8 mouse cellular contexts compared by ENCODE assay signal in the genomic region with DNA sequence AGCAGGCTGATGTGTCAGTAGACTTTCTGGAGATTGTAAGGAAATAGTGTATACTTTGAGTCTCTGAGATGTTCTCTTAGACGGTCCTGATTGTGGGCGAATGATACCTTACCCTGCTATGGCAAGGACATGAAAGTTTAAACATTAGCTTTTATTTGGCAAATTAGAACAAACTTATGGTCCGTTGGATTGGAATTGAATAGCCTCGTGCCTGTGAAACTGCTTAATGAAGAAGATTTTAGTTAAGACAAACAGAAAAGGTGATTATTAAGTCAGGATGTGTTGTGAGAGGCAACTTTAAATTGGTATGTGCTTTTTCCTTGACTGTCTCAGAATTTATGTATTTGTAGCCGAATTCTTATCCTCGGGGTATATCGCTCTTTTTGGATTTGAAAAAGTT. TPM values are rescaled to one million over a fixed set of nuclear protein-coding genes. Genes with fewer than 3 reads are reported as not detected.
DNase-seq lines count a peak whose midpoint lies in the region; ATAC-seq and TF ChIP-seq lines count a peak whose summit lies in the region.
"Not testable (repeated sequence)": the region's sequence is repeated elsewhere in the genome, so short reads cannot be mapped to it uniquely, and the experiment has no call there.
"Had no signal": no experiment of that assay in that cellular context is flagged by ENCODE, and none has a peak within 500 bp of the region (broad histone marks: within the 10 kb centered on the region; RNA-seq: fewer than 3 reads in every experiment).

No protein-coding gene starts in this region.

- H3K4me3 ChIP-seq in CH12.LX (replicated peaks in 1 of 3; ENCODE audit: low read depth in 2 of 3, low read length in 2 of 3, poor library complexity in 1 of 3): peak overlapping the region in 1 of 3 experiments; percentile 4
- not testable (repeated sequence) for H3K4me3 ChIP-seq in forebrain, embryonic 16.5 days (replicated peaks; ENCODE audit: low read length); heart, embryonic 14.5 days (ENCODE audit: control insufficient read depth in 1 of 2, insufficient read depth in 1 of 2, low read depth in 1 of 2, low read length in 2 of 2); hindbrain, embryonic 14.5 days (replicated peaks; ENCODE audit: low read length); midbrain, embryonic 15.5 days
- H3K4me3 ChIP-seq in liver, adult 2 months (ENCODE audit: insufficient read depth, low read depth, low read length): peak overlapping the region; percentile 30; the same call in 1 of the 2 replicates

- not testable (repeated sequence) for H3K4me1 ChIP-seq in CH12.LX (ENCODE audit: control insufficient read depth in 1 of 2, insufficient read depth in 2 of 2); forebrain, embryonic 16.5 days (replicated peaks; ENCODE audit: control insufficient read depth, insufficient read depth, low read length); heart, embryonic 14.5 days (ENCODE audit: control insufficient read depth in 2 of 2, insufficient read depth in 2 of 2, low read length in 2 of 2); hindbrain, embryonic 14.5 days (replicated peaks; ENCODE audit: control insufficient read depth, insufficient read depth, low read length); liver, adult 2 months (ENCODE audit: control insufficient read depth, insufficient read depth, low read length); midbrain, embryonic 15.5 days

- ATAC-seq in forebrain, embryonic 16.5 days; heart, embryonic 14.5 days (ENCODE audit: insufficient number of reproducible peaks, insufficient read depth, low FRiP score, low read depth); hindbrain, embryonic 14.5 days (ENCODE audit: low FRiP score); midbrain, embryonic 15.5 days (replicated peaks): not testable (repeated sequence)

- not testable (repeated sequence) for H3K9me3 ChIP-seq in CH12.LX (replicated peaks; ENCODE audit: low read length); forebrain, embryonic 16.5 days (ENCODE audit: control insufficient read depth, low read length); heart, embryonic 14.5 days (ENCODE audit: control insufficient read depth, low read length); hindbrain, embryonic 14.5 days (ENCODE audit: control insufficient read depth, low read length); midbrain, embryonic 15.5 days

- 79% methylated on average over 6 of the region's 7 CpGs for WGBS in forebrain, embryonic 16.5 days
- 87% methylated on average over 7 of the region's 7 CpGs for WGBS in heart, embryonic 14.5 days
- 91% methylated on average over 6 of the region's 7 CpGs for WGBS in hindbrain, embryonic 14.5 days
- 40% methylated on average over 7 of the region's 7 CpGs for WGBS in liver, adult 2 months
- 92% methylated on average over 7 of the region's 7 CpGs for WGBS in midbrain, embryonic 15.5 days

- TF ChIP-seq POLR2A in CH12.LX (IDR thresholded peaks at IDR 0.05; ENCODE audit: low read depth, low read length); liver, adult 2 months (IDR thresholded peaks at IDR 0.05; ENCODE audit: extremely low read depth, insufficient read depth, low read length): not testable (repeated sequence)

- not testable (repeated sequence) for H3K27me3 ChIP-seq in CH12.LX (replicated peaks); forebrain, embryonic 16.5 days (replicated peaks; ENCODE audit: control insufficient read depth, insufficient read depth, low read length); heart, embryonic 14.5 days (ENCODE audit: control insufficient read depth, insufficient read depth, low read length); hindbrain, embryonic 14.5 days (ENCODE audit: control insufficient read depth, insufficient read depth, low read length); liver, adult 2 months (ENCODE audit: control insufficient read depth, insufficient read depth, low read length); midbrain, embryonic 15.5 days (replicated peaks)

- DNase-seq in CH12.LX (ENCODE audit: extremely low read depth); hindbrain, embryonic 14.5 days (ENCODE audit: low spot score): not testable (repeated sequence)
- peak; percentile 9 for DNase-seq in kidney, adult 9 months
- peak; percentile 68 for DNase-seq in liver, adult 2 months (ENCODE audit: extremely low read depth, low read depth, low spot score)

- H3K4me2 ChIP-seq in CH12.LX (ENCODE audit: insufficient read depth, low read depth, poor library complexity, severe bottlenecking): peak overlapping the region; percentile 36; the same call in 1 of the 2 replicates
- peak overlapping the region; percentile 26; the same call in 1 of the 2 replicates for H3K4me2 ChIP-seq in forebrain, embryonic 16.5 days (ENCODE audit: low read length)
- H3K4me2 ChIP-seq in heart, embryonic 14.5 days (ENCODE audit: low read length): peak overlapping the region; percentile 23
- peak overlapping the region; percentile 36 for H3K4me2 ChIP-seq in hindbrain, embryonic 14.5 days (replicated peaks)
- peak overlapping the region; percentile 18; the same call in 1 of the 2 replicates for H3K4me2 ChIP-seq in midbrain, embryonic 15.5 days

- not testable (repeated sequence) for TF ChIP-seq CTCF in CH12.LX (conservative IDR thresholded peaks at IDR 0.05 in 1 of 2, IDR thresholded peaks at IDR 0.05 in 1 of 2; ENCODE audit: low read depth in 2 of 2, low read length in 2 of 2); liver, adult 2 months (IDR thresholded peaks at IDR 0.05; ENCODE audit: low read depth, low read length)

- H3K36me3 ChIP-seq in CH12.LX (replicated peaks in 1 of 2; ENCODE audit: control insufficient read depth in 1 of 2, insufficient read depth in 1 of 2, low read length in 1 of 2); forebrain, embryonic 16.5 days (ENCODE audit: control insufficient read depth, insufficient read depth); heart, embryonic 14.5 days (ENCODE audit: control insufficient read depth, insufficient read depth, low read length); liver, adult 2 months (ENCODE audit: control insufficient read depth, insufficient read depth, low read length); midbrain, embryonic 15.5 days (replicated peaks): not testable (repeated sequence)
- peaks cover 11% of the 10 kb centered on the region for H3K36me3 ChIP-seq in hindbrain, embryonic 14.5 days (replicated peaks; ENCODE audit: control insufficient read depth, insufficient read depth)

- not testable (repeated sequence) for TF ChIP-seq RAD21 in CH12.LX (IDR thresholded peaks at IDR 0.05; ENCODE audit: low read depth, low read length)

- H3K27ac ChIP-seq in CH12.LX (ENCODE audit: insufficient read depth, low read depth); forebrain, embryonic 16.5 days (ENCODE audit: low read length); heart, embryonic 14.5 days (replicated peaks in 1 of 2; ENCODE audit: control insufficient read depth in 1 of 2, insufficient read depth in 1 of 2, low read depth in 2 of 2, low read length in 2 of 2); hindbrain, embryonic 14.5 days; liver, adult 2 months (replicated peaks; ENCODE audit: insufficient read depth, low read depth, low read length); midbrain, embryonic 15.5 days: not testable (repeated sequence)

- H3K9ac ChIP-seq in CH12.LX (ENCODE audit: insufficient read depth, low read depth): peak overlapping the region; percentile 48; the same call in 1 of the 2 replicates
- not testable (repeated sequence) for H3K9ac ChIP-seq in forebrain, embryonic 16.5 days (replicated peaks; ENCODE audit: low read depth, low read length); heart, embryonic 14.5 days (ENCODE audit: low read length); hindbrain, embryonic 14.5 days; liver, adult 2 months (ENCODE audit: low read depth, low read length); midbrain, embryonic 15.5 days

- dilution Hi-C loops in CH12.LX (cut with MboI; ENCODE audit: extremely low pct_ligation_motif_present, extremely low pct_unique_long_range_greater_than_20kb, low sequenced_read_pairs): not testable (repeated sequence)

- not testable (repeated sequence) for TF ChIP-seq EP300 in CH12.LX (IDR thresholded peaks at IDR 0.05; ENCODE audit: low read length)

- in situ Hi-C loops in CH12.LX (cut with MboI; ENCODE audit: low pct_ligation_motif_present, low pct_unique_long_range_greater_than_20kb, low sequenced_read_pairs): not testable (repeated sequence)

- not testable (repeated sequence) for H3K79me2 ChIP-seq in CH12.LX (replicated peaks; ENCODE audit: control insufficient read depth, extremely low read depth, insufficient read depth, poor library complexity, severe bottlenecking); liver, adult 2 months (ENCODE audit: control insufficient read depth, insufficient read depth, low read length)

RNA-seq across cellular contexts. Expression of gene Rbm12b1, which starts 1.5 kb away (rescaled TPM):
- 10.1 and 11.9 TPM in 2 replicates for total RNA-seq in CH12.LX (2012; rRNA removed)
- total RNA-seq in CH12.LX (2014; rRNA removed): 13.6 and 14.4 TPM in 2 replicates
- 8.2 and 10.0 TPM in 2 replicates for polyA plus RNA-seq in CH12.LX (2012; ENCODE audit: insufficient read length, low read depth)
- 10.6 and 12.0 TPM in 2 replicates for polyA plus RNA-seq in forebrain, embryonic 16.5 days (2015; fragmentation: Nextera tagmentation; extraction: Ambion mirVana)
- 4.7 and 5.5 TPM in 2 replicates for polyA plus RNA-seq in heart, embryonic 14.5 days (2014; fragmentation: Nextera tagmentation; extraction: Ambion mirVana)
- 9.2 and 10.3 TPM in 2 replicates for polyA plus RNA-seq in hindbrain, embryonic 14.5 days (2014; fragmentation: Nextera tagmentation; extraction: Ambion mirVana)
- total RNA-seq in liver, adult 2 months (2014; rRNA removed): 10.0 and 10.4 TPM in 2 replicates
- 2.4 and 2.6 TPM in 2 replicates for polyA plus RNA-seq in liver, adult 2 months (2012; rRNA removed)
- 9.5 and 10.6 TPM in 2 replicates for polyA plus RNA-seq in midbrain, embryonic 15.5 days (2015; fragmentation: Nextera tagmentation; extraction: Ambion mirVana)

RNA-seq across cellular contexts. Expression of gene Fam92a, which starts 30.3 kb away (rescaled TPM):
- 20.0 and 21.2 TPM in 2 replicates for total RNA-seq in CH12.LX (2012; rRNA removed)
- 41.0 and 46.0 TPM in 2 replicates for total RNA-seq in CH12.LX (2014; rRNA removed)
- polyA plus RNA-seq in CH12.LX (2012; ENCODE audit: insufficient read length, low read depth): 28.6 and 29.3 TPM in 2 replicates
- 95.8 and 97.2 TPM in 2 replicates for polyA plus RNA-seq in forebrain, embryonic 16.5 days (2015; fragmentation: Nextera tagmentation; extraction: Ambion mirVana)
- 69.4 and 74.7 TPM in 2 replicates for polyA plus RNA-seq in heart, embryonic 14.5 days (2014; fragmentation: Nextera tagmentation; extraction: Ambion mirVana)
- polyA plus RNA-seq in hindbrain, embryonic 14.5 days (2014; fragmentation: Nextera tagmentation; extraction: Ambion mirVana): 95.0 and 101 TPM in 2 replicates
- total RNA-seq in liver, adult 2 months (2014; rRNA removed): 15.2 and 23.5 TPM in 2 replicates
- 2.4 and 4.3 TPM in 2 replicates for polyA plus RNA-seq in liver, adult 2 months (2012; rRNA removed)
- polyA plus RNA-seq in midbrain, embryonic 15.5 days (2015; fragmentation: Nextera tagmentation; extraction: Ambion mirVana): 83.9 and 87.1 TPM in 2 replicates
- total RNA-seq: MEL had no signal

RNA-seq across cellular contexts. Expression of gene Rbm12b2, which starts 52.3 kb away (rescaled TPM):
- total RNA-seq in CH12.LX (2012; rRNA removed): 6.3 and 8.7 TPM in 2 replicates
- 15.3 and 16.0 TPM in 2 replicates for total RNA-seq in CH12.LX (2014; rRNA removed)
- polyA plus RNA-seq in CH12.LX (2012; ENCODE audit: insufficient read length, low read depth): 8.1 and 8.4 TPM in 2 replicates
- polyA plus RNA-seq in forebrain, embryonic 16.5 days (2015; fragmentation: Nextera tagmentation; extraction: Ambion mirVana): 20.6 and 25.4 TPM in 2 replicates
- 7.3 and 7.4 TPM in 2 replicates for polyA plus RNA-seq in heart, embryonic 14.5 days (2014; fragmentation: Nextera tagmentation; extraction: Ambion mirVana)
- polyA plus RNA-seq in hindbrain, embryonic 14.5 days (2014; fragmentation: Nextera tagmentation; extraction: Ambion mirVana): 13.0 and 16.4 TPM in 2 replicates
- 10.5 and 12.4 TPM in 2 replicates for total RNA-seq in liver, adult 2 months (2014; rRNA removed)
- 0.56 and 0.57 TPM in 2 replicates for polyA plus RNA-seq in liver, adult 2 months (2012; rRNA removed)
- 15.5 and 15.8 TPM in 2 replicates for polyA plus RNA-seq in midbrain, embryonic 15.5 days (2015; fragmentation: Nextera tagmentation; extraction: Ambion mirVana)
